Mouse (Mus musculus): Measurements from ENCODE around the gene Lgals4. TPM values are rescaled to one million over a fixed set of nuclear protein-coding genes. Genes with fewer than 3 reads are reported as not detected.

Gene Lgals4
- 0.47 and 0.90 TPM in 2 replicates for polyA plus RNA-seq (2021; fragmentation: Nextera tagmentation)
- long read RNA-seq, experiment 1, result 0 reads
- long read RNA-seq, experiment 2, result 0 reads

GRCm38 (mm10) chr7:28833723-28834347, at the start of gene Lgals4:
Gene Lgals4, plus strand, starts transcription at chr7:28833854.

DNA sequence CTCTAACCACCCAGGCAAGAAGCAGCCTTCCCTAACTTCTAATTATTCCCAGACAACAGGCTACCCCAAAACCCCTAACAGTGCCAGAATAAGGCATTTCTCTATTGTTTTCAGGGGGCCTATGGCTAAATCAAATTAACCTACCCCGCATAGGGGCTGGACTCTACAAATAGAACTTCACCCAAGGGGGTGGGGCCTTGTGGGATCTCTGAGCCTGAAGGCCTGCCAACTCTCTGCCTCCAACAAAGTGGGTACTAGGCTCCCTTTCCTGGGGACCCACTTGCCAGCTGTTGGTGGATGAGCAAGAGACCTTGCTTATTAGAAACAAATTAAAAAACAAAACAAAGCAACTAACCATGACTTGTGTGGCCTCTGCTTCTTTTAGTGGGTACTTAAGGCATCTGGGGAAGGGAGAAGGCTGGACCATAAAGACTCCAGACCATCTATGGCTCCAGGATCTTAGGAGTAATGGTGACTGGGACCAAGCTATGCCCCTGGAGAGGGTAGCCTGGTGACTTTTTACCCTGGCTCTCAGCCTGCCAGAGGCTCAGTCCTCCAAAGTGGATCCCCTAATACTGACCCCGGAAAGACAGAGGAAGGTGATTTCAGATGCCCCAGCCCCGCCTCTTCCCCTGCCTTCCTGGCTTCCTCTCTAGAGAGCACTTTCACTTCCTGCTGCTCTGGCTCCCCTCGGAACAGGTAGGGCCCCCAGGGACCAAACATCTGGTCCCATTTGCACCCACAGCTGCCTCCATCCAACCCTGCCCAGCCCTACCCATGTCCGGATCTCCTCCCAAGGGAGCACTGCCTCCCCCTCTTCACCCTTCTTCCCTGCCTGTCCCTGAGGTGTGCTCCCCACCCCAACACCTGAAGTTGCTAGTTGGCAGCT, 45.1 kb upstream of the Lgals4 start, which contains the start of gene Rinl:
Gene Rinl, plus strand, starts transcription at position 663 of the 889 bp plus-strand sequence.

DNA sequence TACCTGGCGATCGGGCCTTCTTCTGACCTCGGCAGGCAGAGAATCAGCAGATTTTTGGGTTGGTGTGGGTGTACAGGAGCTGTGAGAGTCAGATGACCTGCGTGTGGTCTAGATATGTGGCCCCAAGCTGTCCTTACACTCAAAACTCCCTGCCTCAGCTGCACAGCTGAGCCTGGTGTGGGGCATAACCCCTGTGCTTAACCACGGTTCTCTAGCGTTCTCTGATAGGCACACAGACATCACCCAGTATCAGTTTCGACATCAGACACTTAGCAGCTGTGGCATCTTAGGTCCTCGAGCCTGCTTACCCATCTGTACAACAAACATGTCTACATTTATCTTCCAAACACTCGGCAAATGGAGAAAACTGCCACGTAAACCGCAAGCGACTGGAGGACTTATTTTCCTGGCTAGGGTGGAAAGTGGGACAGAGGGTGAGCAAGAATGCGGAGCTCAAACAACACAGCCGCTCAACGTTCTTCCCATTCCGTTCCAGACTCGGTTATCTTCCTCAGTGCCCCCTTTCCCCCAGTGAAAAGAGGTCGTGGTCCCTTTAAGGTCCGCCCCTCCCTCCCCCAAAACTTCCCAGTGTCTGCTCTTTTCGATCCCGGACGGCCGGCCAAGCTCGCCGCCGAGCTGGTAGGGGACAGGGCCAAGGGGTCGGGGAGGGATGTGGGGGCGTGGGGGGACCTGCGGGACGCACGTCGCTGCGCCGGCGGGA, 25.3 kb upstream of the Lgals4 start, which contains the start of gene Hnrnpl:
Gene Hnrnpl, plus strand, starts transcription at position 321 of the 721 bp plus-strand sequence.

DNA sequence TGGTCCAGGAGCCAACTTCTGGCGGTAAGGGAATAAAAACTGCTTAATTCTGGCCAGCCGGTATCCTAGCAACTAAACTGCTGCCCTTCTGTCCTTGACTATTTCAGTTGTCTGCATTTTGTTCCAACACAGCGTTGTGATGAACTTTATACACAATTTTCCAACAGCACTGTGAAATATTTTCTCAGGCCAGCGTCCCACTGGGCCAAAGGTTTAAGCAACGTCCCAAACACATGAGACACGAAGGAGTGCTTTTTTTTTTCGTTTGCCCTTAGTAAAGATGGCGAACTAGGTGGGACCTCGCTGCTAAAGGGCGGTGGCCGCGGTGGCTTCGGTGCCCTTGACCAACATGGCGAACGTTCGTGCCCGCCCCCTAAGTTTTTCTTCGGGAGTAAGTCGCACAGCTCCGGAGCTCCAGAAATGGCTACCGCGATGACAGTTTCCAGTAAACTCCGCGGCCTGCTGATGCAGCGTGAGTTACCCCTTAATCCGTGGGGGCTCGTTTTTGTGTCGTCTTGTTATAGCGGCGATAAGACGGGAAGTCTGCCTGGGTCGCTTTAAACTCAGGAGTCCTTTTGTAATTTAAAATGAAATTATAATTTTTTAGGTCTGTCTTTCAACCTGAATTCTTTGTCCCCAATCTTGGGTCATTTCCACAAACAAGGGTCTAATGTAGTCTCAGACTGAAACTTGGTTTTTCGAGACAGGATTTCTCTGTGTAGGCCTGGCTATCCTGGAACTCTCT, 8.5 kb upstream of the Lgals4 start, which contains the start of gene Ech1:
Gene Ech1, plus strand, starts transcription at position 277 of the 745 bp plus-strand sequence.

GRCm38 (mm10) chr7:28863540-28863939, 29.9 kb downstream of the Lgals4 start, which contains the start of gene Lgals7:
Gene Lgals7, plus strand, starts transcription at chr7:28863853.

DNA sequence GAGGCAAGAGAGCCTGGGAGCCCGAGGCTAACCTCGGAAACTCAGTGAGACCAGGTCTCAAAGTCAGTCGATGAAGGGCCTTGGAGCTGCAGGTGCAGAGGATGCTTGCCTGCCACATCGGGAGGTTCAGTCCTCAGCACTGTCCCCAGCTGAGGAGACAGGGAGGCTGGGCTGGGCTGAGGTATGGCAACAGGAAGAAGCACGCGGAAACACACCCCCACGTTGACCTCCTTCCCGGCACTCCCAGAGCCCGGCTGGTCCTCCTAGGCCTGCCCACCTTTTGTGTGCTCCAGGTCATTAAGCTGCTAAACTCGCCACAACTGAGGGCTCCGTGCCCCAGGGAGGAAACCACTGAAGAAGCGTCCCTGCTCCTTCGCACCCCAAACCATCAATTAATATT, 47.5 kb downstream of the Lgals4 start, which contains the start of gene Capn12:
Gene Capn12, plus strand, starts transcription at position 224 of the 400 bp plus-strand sequence.

Other genes starting within 250 kb of the Lgals4 start
- gene Samd4b, start 235.7 kb upstream of the Lgals4 start, polyA plus RNA-seq (2021; fragmentation: Nextera tagmentation), result 7.5 and 9.2 TPM in 2 replicates
- gene Pak4, start 235.7 kb upstream of the Lgals4 start, polyA plus RNA-seq (2021; fragmentation: Nextera tagmentation), result 5.4 and 6.1 TPM in 2 replicates
- gene Acp7, start 202.5 kb upstream of the Lgals4 start, polyA plus RNA-seq (2021; fragmentation: Nextera tagmentation), result 0.59 and 0.70 TPM in 2 replicates
- gene Fbxo27, start 141.0 kb upstream of the Lgals4 start, polyA plus RNA-seq (2021; fragmentation: Nextera tagmentation), result 14.4 and 14.5 TPM in 2 replicates
- 2.5 and 4.3 TPM in 2 replicates for gene Fbxo17, start 117.0 kb upstream of the Lgals4 start, polyA plus RNA-seq (2021; fragmentation: Nextera tagmentation)
- 233 and 280 TPM in 2 replicates for gene Mrps12, start 92.0 kb upstream of the Lgals4 start, polyA plus RNA-seq (2021; fragmentation: Nextera tagmentation)
- gene Sars2, start 91.9 kb upstream of the Lgals4 start, polyA plus RNA-seq (2021; fragmentation: Nextera tagmentation), result 11.2 and 15.1 TPM in 2 replicates
- gene Ccer2, start 77.7 kb upstream of the Lgals4 start, polyA plus RNA-seq (2021; fragmentation: Nextera tagmentation), result 1.3 and 1.8 TPM in 2 replicates
- gene Sirt2, start 67.1 kb upstream of the Lgals4 start, polyA plus RNA-seq (2021; fragmentation: Nextera tagmentation), result 147 and 180 TPM in 2 replicates
- gene Nfkbib, start 66.3 kb upstream of the Lgals4 start, polyA plus RNA-seq (2021; fragmentation: Nextera tagmentation), result 68.6 and 74.6 TPM in 2 replicates
- 3.7 and 3.9 TPM in 2 replicates for gene Rinl, start 44.9 kb upstream of the Lgals4 start, polyA plus RNA-seq (2021; fragmentation: Nextera tagmentation)
- 95.1 and 110 TPM in 2 replicates for gene Hnrnpl, start 25.3 kb upstream of the Lgals4 start, polyA plus RNA-seq (2021; fragmentation: Nextera tagmentation)
- gene Ech1, start 8.6 kb upstream of the Lgals4 start, polyA plus RNA-seq (2021; fragmentation: Nextera tagmentation), result 125 and 135 TPM in 2 replicates
- gene Lgals7, start 30.0 kb downstream of the Lgals4 start, polyA plus RNA-seq (2021; fragmentation: Nextera tagmentation), result 0.42 TPM in 1 of 2 replicates, not detected in the other
- 0.60 and 0.75 TPM in 2 replicates for gene Capn12, start 47.6 kb downstream of the Lgals4 start, polyA plus RNA-seq (2021; fragmentation: Nextera tagmentation)
- 107 and 111 TPM in 2 replicates for gene Actn4, start 128.5 kb downstream of the Lgals4 start, polyA plus RNA-seq (2021; fragmentation: Nextera tagmentation)
- gene Eif3k, start 148.0 kb downstream of the Lgals4 start, polyA plus RNA-seq (2021; fragmentation: Nextera tagmentation), result 507 and 624 TPM in 2 replicates
- 0.71 and 0.85 TPM in 2 replicates for gene Map4k1, start 148.2 kb downstream of the Lgals4 start, polyA plus RNA-seq (2021; fragmentation: Nextera tagmentation)

Measured in left cerebral cortex, adult 6 months (tissue).